Mouse (Mus musculus) liver, embryonic 16.5 days (tissue): ENCODE results near the gene Lrrc8a. TPM values are rescaled to one million over a fixed set of nuclear protein-coding genes. Genes with fewer than 3 reads are reported as not detected.

Source experiments
- ATAC-seq: fragments of 200-750 bp; cut with Nextera tagmentation; 2 replicates; pipeline ENCODE4 v1.8.0; 2017; ENCODE audit warnings: low read depth, mild to moderate bottlenecking, moderate number of reproducible peaks, moderate library complexity
- H3K27ac ChIP-seq: fragments of 300-500 bp; sonication (generic); 2 replicates; pipeline ENCODE4 v1.5.1; 2014; ENCODE audit warnings: mild to moderate bottlenecking, low read length
- H3K27me3 ChIP-seq: fragments of 300-500 bp; sonication (generic); 2 replicates; pipeline ENCODE4 v1.6.1; 2014; ENCODE audit warnings: low read depth, low read length, mixed read lengths; ENCODE audit not compliant: control insufficient read depth, insufficient read depth
- H3K36me3 ChIP-seq: fragments of 300-500 bp; sonication (generic); 2 replicates; pipeline ENCODE4 v1.6.1; 2014; ENCODE audit warnings: mild to moderate bottlenecking; ENCODE audit not compliant: control insufficient read depth, insufficient read depth
- H3K4me1 ChIP-seq: fragments of 300-500 bp; sonication (generic); 2 replicates; pipeline ENCODE4 v1.6.1; 2014; ENCODE audit warnings: low read depth, low read length, mixed read lengths; ENCODE audit not compliant: control insufficient read depth
- H3K4me2 ChIP-seq: fragments of 300-500 bp; sonication (generic); 2 replicates; pipeline ENCODE4 v1.6.1; 2014; ENCODE audit warnings: low read depth, low read length, mixed read lengths
- H3K4me3 ChIP-seq: fragments of 300-500 bp; sonication (generic); 2 replicates; pipeline ENCODE4 v1.5.1; 2014; ENCODE audit warnings: low read depth, mild to moderate bottlenecking, low read length
- H3K9ac ChIP-seq: fragments of 300-500 bp; sonication (generic); 2 replicates; pipeline ENCODE4 v1.6.1; 2014; ENCODE audit warnings: low read depth, low read length
- H3K9me3 ChIP-seq: fragments of 300-500 bp; sonication (generic); replicated peaks from 2 replicates; pipeline ENCODE4 v1.6.1; 2016; ENCODE audit warnings: low read length; ENCODE audit not compliant: control insufficient read depth
- WGBS: fragments of 180-500 bp; shearing (Covaris S2); extraction: QIAGEN DNeasy Blood & Tissue Kit; methylation state at CpG from one replicate; pipeline ENCODE4 v1.1.7; 2014; ENCODE audit not compliant: insufficient replicate concordance; 5-methylcytosine and 5-hydroxymethylcytosine counted together
- polyA plus RNA-seq: library from polyadenylated mRNA; unstranded; fragments of >200 nt; fragmentation: Nextera tagmentation; extraction: Ambion mirVana; gene quantifications from 2 replicates; pipeline ENCODE4 v1.2.1, GENCODE M21; 2015

Gene Lrrc8a
- polyA plus RNA-seq, 1 experiment from 2014 or later = 11.9 TPM

DNA sequence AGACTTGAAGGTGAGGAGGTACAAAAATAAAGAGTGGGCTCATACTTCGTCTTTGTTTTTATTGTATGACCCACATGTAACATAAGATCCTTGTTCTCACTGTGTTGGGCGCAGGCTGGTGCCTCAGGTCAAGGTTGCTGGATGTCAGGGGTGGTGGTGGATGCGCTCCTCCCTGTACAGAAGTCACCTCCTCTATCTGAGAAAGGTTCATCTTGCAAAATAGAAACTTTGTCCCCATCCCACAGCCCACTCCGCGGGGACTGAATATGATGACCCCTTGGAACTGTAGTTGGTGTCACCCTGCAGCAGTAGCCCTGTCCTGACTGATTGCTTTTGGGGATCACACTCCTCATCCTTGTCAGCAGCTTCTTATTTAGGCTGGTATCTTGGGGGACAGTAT is 9.5 kb downstream of the Lrrc8a start:
- H3K9ac ChIP-seq = no peak overlapping the region
- H3K4me2 ChIP-seq = no peak overlapping the region
- H3K9me3 ChIP-seq = no peaks in the 10 kb centered on the region
- H3K27ac ChIP-seq = no peak overlapping the region
- H3K36me3 ChIP-seq = peaks cover 12% of the 10 kb centered on the region; the same call in 1 of the 2 replicates
- 0 out of 2 replicates have a peak, but pooled peaks have one; percentile 6 for ATAC-seq
- H3K27me3 ChIP-seq = no peaks in the 10 kb centered on the region
- peaks cover 26% of the 10 kb centered on the region for H3K4me1 ChIP-seq
- WGBS = 75% methylated on average over 5 of the region's 5 CpGs
- no peak overlapping the region for H3K4me3 ChIP-seq

DNA sequence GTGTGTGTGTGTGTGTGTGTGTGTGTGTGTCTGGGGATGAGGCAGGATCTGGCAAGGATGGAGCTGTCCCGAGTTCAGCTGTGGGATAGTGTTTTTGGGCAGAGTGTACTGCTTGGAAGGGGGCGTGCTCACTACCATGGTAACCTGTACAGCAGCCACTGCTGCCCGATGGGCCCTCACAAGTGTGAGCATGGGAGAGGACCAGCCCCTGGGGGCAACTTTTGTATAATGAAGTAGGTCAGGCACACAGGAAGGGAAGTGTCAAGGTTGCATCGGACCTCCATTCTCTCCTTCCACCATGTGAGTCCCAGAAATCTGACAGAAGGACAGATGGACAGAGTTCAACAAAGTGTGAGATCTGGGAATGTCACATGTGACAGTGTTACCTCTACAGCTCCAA is 10.2 kb downstream of the Lrrc8a start:
- H3K36me3 ChIP-seq = peaks cover 12% of the 10 kb centered on the region; the same call in 1 of the 2 replicates
- 79% methylated on average over 4 of the region's 4 CpGs for WGBS

DNA sequence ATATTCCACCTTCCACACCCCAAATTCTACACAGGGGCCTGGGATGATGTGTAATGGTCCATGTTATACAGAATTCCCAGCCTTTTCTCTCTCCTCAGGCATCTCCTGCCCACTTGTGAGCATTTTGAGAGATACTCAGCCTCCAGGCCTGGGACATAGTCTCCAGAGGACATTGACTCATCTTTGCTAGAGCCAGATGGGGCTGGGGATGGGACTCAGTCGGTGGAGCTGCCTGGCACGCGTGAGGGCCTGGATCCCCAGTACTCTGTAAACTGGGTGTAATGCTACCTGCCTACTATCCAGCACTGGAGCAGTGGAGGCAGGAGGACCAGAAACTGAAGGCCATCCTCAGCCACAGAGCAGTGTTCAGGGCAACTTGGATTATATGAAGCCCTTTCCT is 11.7 kb downstream of the Lrrc8a start:
- peaks cover 17% of the 10 kb centered on the region for H3K4me1 ChIP-seq
- no peak overlapping the region for H3K4me3 ChIP-seq
- no peaks in the 10 kb centered on the region for H3K9me3 ChIP-seq
- 80% methylated on average over 3 of the region's 3 CpGs for WGBS
- no peaks in the 10 kb centered on the region for H3K27me3 ChIP-seq
- H3K9ac ChIP-seq = no peak overlapping the region
- ATAC-seq = no peak
- peaks cover 6% of the 10 kb centered on the region; the same call in 1 of the 2 replicates for H3K36me3 ChIP-seq
- no peak overlapping the region for H3K4me2 ChIP-seq
- H3K27ac ChIP-seq = no peak overlapping the region

More for the DNA sequence above, 10.2 kb downstream of the Lrrc8a start:
- Histone ChIP-seq H3K9ac (no peak overlapping the region), H3K27ac (no peak overlapping the region), H3K4me3 (no peak overlapping the region), H3K27me3 (no peaks in the 10 kb centered on the region), H3K4me1 (peaks cover 23% of the 10 kb centered on the region), H3K4me2 (no peak overlapping the region), H3K9me3 (no peaks in the 10 kb centered on the region)
- ATAC-seq = no peak

DNA sequence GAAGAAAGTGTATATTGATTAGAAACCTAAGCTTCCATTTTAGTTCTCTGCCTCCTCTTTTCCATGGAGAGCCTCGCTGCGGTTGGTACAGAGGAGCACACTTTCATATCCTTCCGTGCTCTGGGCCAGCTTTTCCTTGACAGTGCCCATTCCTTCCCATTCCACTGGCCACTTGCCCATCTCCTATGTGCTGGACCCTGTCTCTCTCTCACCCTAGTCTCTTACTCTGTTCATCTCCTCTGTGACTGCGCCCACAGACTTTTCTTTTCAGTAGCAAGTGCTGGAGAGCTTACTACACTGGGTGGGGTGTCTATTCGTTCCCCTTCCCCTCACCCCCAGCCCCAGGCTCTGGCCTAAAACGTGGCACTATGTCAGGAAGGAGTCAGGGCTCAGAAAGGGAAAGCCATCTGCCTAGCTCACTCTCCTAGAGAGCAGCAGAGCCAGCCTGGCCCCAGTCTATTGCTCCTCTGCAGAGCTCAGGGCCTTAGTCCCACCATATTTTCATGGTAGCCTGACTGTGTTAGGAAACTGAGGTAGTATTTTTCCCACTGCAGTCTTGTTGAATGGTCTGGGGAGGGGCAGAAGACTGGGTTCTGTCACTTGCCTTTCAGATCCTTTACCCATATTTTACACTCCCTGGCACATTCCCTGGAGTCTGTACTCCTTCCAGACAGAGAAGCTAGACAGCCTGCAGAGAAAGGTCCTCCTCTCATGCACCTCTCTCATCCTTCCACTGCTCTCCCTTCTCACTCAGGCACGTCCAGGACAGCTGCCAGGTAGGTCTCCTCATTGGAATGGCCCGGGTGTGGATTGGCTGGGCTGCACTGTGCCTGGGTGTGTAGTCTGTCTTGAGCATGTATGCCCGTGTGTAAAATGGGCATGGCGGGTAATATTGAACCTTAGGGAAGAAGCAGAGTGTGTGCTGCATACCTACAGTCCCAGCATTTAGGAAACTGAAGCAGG is 12.9 kb downstream of the Lrrc8a start:
- H3K27ac ChIP-seq = no peak overlapping the region
- peaks cover 16% of the 10 kb centered on the region for H3K4me1 ChIP-seq
- H3K9ac ChIP-seq = no peak overlapping the region
- ATAC-seq = no peak
- no peak overlapping the region for H3K4me3 ChIP-seq
- peaks cover 12% of the 10 kb centered on the region for H3K36me3 ChIP-seq
- no peaks in the 10 kb centered on the region for H3K27me3 ChIP-seq
- H3K4me2 ChIP-seq = no peak overlapping the region
- 77% methylated on average over 10 of the region's 10 CpGs for WGBS
- H3K9me3 ChIP-seq = no peaks in the 10 kb centered on the region

DNA sequence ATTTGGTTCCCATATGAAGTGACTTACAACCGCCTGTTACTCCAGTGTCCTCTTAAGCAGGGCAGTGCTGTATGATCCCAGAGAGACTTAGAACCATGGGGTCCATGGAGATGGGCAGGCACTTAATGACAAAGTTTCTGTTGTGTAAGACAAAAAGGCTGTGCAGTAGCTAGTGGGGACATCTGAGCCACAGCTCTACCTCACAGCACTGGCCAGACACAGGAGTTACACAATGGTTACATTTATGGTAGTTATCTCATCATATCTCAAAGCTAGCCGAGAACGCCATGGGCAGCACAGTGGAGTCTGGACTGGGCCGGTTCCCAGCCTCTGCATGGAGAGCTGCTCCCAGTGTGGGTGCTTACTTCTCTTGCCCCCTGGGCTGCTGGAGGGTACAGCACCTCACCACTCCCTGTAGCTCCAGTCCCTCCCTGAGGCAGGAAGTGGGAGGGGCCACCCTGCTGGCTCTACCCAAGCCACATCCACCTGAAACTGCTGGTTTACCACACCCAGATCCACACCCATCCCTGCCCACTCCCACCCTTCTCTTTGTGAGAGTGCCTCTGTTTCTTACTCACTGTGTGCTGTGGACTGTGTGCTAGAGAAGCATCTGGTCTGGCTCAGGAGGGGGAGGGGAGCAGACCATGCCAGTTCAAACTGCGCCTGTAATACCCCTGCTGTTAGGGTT is 14.0 kb downstream of the Lrrc8a start:
- Histone ChIP-seq H3K9ac (no peak overlapping the region), H3K27me3 (no peaks in the 10 kb centered on the region), H3K4me1 (peaks cover 12% of the 10 kb centered on the region), H3K9me3 (no peaks in the 10 kb centered on the region), H3K4me3 (no peak overlapping the region), H3K36me3 (peaks cover 23% of the 10 kb centered on the region), H3K27ac (peak overlapping the region; percentile 39), H3K4me2 (peak overlapping the region; percentile 15)
- ATAC-seq = peak; percentile 69
- 41% methylated on average over 5 of the region's 5 CpGs for WGBS

DNA sequence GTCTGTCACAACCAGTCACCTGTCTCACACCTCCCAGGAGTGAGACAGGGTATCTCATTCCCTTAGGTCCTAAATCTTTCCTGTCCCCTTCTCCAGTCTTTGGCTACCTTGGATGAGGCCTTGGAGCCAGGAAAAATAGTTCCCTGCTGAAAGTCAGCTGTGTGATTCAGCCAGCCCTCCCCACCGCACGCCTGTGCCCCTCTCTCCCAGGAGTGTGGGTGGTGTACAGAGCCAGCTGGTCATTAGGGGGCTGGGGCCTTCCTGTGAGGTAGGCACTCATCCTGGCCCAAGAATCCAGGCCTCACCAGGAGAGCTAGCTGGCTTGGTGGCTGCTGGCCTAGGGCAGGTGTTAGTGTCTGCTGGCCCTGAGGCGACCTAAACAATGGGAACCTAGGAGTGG is 15.0 kb downstream of the Lrrc8a start:
- H3K27ac ChIP-seq = no peak overlapping the region
- ATAC-seq = no peak
- no peaks in the 10 kb centered on the region for H3K27me3 ChIP-seq
- no peak overlapping the region for H3K4me2 ChIP-seq
- peaks cover 12% of the 10 kb centered on the region for H3K4me1 ChIP-seq
- no peak overlapping the region for H3K4me3 ChIP-seq
- H3K36me3 ChIP-seq = peaks cover 30% of the 10 kb centered on the region
- no peak overlapping the region for H3K9ac ChIP-seq
- no peaks in the 10 kb centered on the region for H3K9me3 ChIP-seq
- 67% methylated on average over 3 of the region's 3 CpGs for WGBS

DNA sequence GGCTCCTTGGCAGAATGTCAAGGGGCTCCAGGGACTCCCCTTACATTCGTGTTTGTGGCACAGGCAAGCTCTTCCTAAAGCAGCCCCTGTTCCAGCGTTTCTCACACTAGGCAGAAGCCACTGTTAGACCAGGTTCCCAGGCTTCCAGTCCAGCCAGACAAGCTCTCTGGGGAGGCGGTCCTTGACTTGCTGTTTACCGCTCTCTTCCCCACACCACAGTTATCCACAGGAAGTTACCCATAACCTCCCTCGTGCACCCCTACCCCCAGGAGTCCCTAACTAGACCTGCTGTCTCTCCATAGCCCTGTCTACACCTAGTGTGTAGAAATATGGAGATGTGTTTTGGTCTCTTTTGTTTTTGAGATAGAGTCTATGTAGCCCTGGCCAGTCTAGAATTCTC is 16.3 kb downstream of the Lrrc8a start:
- H3K27ac ChIP-seq = no peak overlapping the region
- no peak overlapping the region for H3K9ac ChIP-seq
- no peak for ATAC-seq
- 40% methylated on average over 5 of the region's 5 CpGs for WGBS
- no peak overlapping the region for H3K4me2 ChIP-seq
- H3K4me1 ChIP-seq = peaks cover 12% of the 10 kb centered on the region
- no peaks in the 10 kb centered on the region for H3K9me3 ChIP-seq
- H3K27me3 ChIP-seq = no peaks in the 10 kb centered on the region
- H3K36me3 ChIP-seq = peaks cover 30% of the 10 kb centered on the region
- no peak overlapping the region for H3K4me3 ChIP-seq

DNA sequence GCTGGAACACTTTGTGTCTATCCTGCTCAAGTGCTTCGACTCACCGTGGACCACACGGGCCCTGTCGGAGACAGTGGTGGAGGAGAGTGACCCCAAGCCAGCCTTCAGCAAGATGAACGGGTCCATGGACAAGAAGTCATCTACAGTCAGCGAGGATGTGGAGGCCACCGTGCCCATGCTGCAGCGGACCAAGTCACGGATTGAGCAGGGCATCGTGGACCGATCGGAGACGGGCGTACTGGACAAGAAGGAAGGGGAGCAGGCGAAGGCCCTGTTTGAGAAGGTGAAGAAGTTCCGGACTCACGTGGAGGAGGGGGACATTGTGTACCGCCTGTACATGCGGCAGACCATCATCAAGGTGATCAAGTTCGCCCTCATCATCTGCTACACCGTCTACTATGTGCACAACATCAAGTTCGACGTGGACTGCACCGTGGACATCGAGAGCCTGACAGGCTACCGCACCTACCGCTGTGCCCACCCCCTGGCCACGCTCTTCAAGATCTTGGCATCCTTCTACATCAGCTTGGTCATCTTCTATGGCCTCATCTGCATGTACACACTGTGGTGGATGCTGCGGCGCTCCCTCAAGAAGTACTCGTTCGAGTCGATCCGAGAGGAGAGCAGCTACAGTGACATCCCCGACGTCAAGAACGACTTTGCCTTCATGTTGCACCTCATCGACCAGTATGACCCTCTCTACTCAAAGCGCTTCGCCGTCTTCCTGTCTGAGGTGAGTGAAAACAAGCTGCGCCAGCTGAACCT is 18.3 kb downstream of the Lrrc8a start:
- H3K27ac ChIP-seq = no peak overlapping the region
- no peaks in the 10 kb centered on the region for H3K9me3 ChIP-seq
- 93% methylated on average over 42 of the region's 42 CpGs for WGBS
- H3K27me3 ChIP-seq = no peaks in the 10 kb centered on the region
- peaks cover 10% of the 10 kb centered on the region for H3K4me1 ChIP-seq
- H3K36me3 ChIP-seq = peaks cover 24% of the 10 kb centered on the region
- H3K9ac ChIP-seq = no peak overlapping the region
- H3K4me2 ChIP-seq = no peak overlapping the region
- H3K4me3 ChIP-seq = no peak overlapping the region
- ATAC-seq = no peak
